Mouse (Mus musculus): ENCODE results near the gene Mxd1.
A peak's percentile ranks its signal among the peaks of the same experiment; 100 is the strongest.

The Mxd1 gene

DNA sequence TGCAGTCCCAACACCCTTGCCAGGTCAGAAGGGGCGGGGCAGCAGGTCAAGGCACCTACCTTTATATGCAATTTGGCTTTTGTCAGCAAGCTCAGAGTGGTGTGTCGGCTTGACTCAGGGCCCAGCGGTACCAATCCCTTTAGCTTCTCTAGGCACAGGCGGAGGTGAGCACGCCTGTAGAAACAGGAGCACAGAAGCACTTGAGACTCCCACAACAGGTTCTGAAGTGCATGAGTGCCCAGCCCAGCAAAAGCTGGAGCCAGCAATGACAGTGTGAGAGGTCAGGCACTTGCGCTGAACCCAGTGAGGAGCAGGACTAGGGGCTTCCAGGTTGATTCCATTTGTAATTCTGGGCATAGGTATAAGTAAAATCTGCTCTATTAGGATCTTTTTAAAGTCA is 15.9 kb downstream of the Mxd1 start:
- no peak for DNase-seq (ENCODE audit: low spot score in 2 of 2)

DNA sequence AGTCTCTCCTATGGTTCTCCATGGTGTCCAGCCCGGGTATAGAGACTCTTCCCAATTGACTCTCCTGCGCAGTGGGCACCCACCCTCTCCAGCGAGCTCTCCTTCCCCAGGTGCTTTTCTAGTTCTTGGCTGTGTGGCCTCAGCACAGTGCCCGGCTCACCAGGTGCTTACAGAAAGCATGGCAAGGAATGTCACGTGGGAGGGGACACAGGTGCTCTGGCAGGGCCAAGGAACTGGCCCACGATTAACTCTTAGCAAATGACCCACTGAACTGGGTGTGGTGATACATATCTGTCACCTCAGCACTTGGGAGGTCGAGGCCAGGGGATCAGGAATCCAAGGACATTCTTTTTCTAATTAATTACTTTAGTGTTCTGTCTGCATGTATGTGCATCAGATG is 22.8 kb downstream of the Mxd1 start:
- no peak for DNase-seq (ENCODE audit: low spot score in 2 of 2)

GRCm38 (mm10) chr6:86645551-86645950 is 23.4 kb downstream of the Mxd1 start:
- no peak for DNase-seq (ENCODE audit: low spot score in 2 of 2)

DNA sequence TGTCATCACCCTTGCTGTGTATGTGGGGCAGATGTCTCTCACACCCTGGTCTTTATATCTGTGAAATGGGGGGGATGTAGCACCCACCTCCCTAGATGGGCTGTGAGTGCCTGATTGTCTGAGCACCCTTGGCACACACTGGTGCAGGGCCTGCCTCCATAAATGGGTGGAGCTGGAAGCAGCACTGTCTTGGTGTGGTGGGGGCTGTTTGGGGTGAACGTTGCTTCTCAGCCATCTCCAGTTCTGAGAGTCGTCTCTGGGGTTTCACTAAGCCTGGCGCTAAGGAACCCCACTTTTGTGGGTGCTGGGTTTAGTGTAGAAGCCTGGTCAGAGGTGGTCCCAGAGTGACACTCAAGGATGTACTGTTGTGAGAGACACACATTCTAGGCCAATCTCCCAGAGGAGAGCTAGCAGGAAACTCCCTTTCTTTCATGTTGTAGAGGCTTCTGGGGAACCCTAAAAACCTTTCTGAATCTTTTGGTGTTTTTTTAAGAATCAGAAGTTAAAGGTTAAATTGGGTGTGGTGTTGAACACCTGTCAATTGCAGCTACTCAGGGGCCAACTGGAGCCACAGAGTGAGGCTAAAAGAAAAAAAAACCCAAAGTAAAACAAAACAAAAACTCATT is 24.1 kb downstream of the Mxd1 start:
- no peak for DNase-seq (ENCODE audit: low spot score in 2 of 2)

GRCm38 (mm10) chr6:86641716-86642115 is 27.2 kb downstream of the Mxd1 start:
- no peak for DNase-seq (ENCODE audit: low spot score in 2 of 2)

DNA sequence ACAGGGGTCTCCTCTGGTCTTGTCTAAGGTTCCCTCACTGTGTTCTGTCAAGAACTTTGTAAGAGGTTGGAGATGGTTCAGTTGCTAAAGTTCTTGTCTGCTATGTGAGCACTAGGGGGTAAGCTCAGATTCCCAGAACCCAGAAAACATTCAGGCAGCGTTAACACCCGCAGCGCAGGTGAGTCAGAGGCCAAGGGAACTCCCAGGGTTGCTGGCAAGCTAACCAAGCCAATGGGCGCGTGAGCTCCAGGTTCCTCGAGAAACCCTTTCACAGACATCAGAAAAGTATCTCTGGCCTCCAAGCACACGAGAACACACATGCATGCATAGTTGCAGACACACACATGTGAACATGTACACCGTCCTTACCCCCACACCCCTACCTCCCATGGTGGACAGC is 28.2 kb downstream of the Mxd1 start:
- no peak for DNase-seq (ENCODE audit: low spot score in 2 of 2)

DNA sequence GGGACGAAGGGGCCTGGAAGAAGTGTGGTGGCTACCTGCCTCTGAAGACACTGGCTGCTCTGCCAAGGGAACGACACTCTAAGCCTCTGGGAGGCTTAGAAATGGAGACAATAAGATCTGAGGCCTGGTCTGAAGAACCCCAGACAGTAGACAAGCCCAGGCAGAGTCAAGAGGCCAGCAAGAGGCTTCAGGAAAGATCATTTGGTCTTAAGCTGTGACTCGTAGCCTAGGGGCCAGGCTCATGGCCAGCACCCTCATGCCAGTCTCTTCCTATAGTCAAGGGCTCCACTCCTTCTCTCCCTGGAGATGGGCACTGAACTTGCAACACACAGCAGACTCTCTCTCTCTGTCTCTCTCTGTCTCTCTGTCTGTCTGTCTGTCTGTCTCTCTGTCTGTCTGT is 28.8 kb downstream of the Mxd1 start:
- no peak for DNase-seq (ENCODE audit: low spot score in 2 of 2)

- peak; percentile 36 to 55 for DNase-seq (ENCODE audit: low spot score in 2 of 2)
These were observed 29.5 kb downstream of the Mxd1 start for GRCm38 (mm10) chr6:86639180-86640160.

DNA sequence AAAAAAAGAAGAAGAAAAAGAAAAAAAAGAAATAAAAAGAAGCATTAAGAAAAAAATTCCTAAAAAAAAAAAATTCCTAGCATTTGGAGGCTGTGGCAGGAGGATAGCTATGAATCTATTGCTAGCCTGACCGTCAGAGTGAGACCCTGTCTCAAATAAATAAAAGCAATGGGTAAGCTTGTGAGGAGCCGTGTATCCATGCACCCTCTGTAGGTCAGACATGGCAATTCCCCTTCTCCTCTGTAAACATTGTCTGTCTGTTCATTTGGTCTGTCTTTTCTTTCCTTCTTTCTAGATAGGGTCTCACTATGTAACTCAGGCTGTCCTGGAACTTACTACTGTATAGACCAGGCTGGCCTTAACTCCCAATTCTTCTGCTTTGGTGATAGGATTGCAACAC is 30.5 kb downstream of the Mxd1 start:
- no peak for DNase-seq (ENCODE audit: low spot score in 2 of 2)

DNA sequence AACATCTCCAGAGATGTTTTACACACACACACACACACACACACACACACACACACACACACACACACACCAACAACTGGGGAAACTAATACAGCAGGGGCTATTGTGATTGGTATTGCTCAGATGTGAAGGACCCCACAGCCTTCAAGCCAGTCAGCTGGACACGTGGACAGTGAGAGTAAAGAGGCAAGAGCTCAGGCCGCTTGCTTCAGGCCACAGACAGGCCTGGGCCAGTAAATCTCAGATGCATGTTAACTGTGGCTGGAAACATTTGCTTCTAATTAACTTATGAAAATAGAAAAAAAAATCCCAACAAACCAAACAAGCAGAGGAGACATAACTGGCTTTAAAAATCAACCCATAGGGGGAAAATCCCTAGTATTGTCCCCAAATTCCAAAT is 31.1 kb downstream of the Mxd1 start:
- DNase-seq (ENCODE audit: low spot score in 2 of 2): no peak

DNA sequence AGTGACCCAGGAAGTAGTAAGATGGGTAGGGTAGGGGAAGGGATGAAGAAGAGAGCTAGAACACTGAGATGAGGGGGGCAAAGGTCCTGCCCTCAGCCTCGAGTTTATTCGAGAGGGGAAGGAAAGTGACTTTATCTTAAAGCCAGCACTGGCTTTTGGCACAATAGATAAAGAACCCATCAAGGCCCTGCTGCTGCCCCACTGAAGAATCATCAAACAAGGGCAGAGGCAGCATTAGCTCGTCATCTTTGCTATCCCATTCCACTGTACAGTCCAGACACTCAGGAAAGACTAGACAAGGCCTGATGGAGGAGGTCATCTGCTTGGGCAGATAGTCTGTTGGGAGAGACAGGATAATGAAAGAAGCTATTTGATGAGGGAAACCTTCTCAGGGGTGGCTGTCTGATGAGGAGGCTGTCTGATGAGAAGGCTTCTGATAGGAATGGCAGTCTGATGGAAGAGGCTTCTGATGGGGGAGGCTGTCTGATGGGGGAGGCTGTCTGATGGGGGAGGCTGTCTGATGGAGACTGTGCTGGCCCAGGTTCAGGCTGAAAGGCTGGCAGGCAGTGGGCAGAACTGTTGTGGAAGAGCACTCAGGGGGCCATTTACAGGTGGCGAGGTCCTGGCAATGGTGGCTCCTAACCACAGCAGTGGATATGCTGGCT is 31.7 kb downstream of the Mxd1 start:
- DNase-seq (ENCODE audit: low spot score in 2 of 2): no peak

DNA sequence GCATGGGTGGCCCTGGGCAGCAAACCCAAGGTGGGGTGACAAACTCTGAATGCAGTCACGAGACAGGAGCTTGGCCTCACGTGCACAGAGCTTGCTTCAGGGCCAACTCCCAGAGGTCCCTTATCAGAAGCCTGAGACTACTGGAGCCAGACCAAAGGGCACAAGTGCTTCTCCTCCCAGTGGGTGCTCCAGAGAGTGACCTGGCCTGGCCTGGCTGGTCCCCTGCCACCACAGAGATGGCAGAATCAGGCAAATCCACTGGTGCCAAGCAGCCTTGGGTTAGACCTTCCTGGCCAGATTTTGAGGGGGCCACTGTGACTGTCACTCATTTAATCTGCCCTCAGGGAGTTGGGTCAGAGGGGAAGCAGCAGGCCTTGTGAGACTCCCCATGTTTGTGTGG is 32.5 kb downstream of the Mxd1 start:
- DNase-seq (ENCODE audit: low spot score in 2 of 2): peak; percentile 33 to 39

GRCm38 (mm10) chr6:86630141-86630540 is 38.8 kb downstream of the Mxd1 start:
- no peak for DNase-seq (ENCODE audit: low spot score in 2 of 2)

GRCm38 (mm10) chr6:86627946-86628345 is 41.0 kb downstream of the Mxd1 start, which contains the start of gene Asprv1:
Gene Asprv1 (plus strand): TSS chr6:86628164.
- DNase-seq (ENCODE audit: low spot score in 2 of 2): no peak

- DNase-seq (ENCODE audit: low spot score in 2 of 2): no peak
These were observed 44.6 kb downstream of the Mxd1 start for GRCm38 (mm10) chr6:86624074-86625030.

- DNase-seq (ENCODE audit: low spot score in 2 of 2): no peak
These were observed 45.8 kb downstream of the Mxd1 start for GRCm38 (mm10) chr6:86623201-86623600.

- no peak for DNase-seq (ENCODE audit: low spot score in 2 of 2)
These were observed 53.7 kb downstream of the Mxd1 start for GRCm38 (mm10) chr6:86615301-86615700.

DNA sequence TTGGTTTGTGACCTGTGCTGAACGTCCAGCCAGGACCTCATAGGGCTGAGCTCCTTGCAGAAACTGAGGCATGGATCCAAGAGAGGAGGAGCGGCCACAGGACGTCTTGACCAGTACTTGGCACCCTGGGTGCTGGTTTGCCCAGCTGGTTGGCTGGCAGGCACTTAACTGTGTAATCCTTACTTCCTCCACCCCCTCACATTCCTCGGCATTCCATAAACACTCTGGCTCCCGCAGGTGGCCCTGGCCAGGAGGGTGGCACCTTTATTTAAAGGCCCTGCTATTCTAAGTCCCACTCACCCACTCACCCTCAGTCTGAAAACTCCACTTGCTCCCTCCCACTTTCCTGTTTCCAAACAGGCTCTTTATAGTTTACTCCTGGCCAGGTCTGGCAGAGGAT is 58.2 kb downstream of the Mxd1 start:
- no peak for DNase-seq (ENCODE audit: low spot score in 2 of 2)

DNA sequence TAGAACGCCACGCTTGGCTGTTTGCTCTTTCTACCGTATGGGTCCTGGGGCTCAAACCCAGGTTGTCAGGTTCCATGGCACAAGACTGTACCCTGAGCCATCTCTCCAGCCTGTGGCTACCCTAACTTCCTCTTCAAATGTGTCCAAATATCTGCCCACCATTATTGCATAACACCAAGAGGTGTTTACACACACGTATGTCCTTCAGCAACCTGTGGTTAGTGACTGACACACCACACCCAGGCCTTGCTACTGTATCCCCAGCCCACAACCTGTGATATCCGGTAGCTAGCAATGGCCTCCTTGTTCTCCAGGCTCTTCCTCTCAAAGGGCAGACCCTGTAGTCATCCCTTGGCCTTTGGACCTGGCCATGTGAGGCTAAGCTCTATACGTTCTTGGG is 59.7 kb downstream of the Mxd1 start:
- no peak for DNase-seq (ENCODE audit: low spot score in 2 of 2)

DNA sequence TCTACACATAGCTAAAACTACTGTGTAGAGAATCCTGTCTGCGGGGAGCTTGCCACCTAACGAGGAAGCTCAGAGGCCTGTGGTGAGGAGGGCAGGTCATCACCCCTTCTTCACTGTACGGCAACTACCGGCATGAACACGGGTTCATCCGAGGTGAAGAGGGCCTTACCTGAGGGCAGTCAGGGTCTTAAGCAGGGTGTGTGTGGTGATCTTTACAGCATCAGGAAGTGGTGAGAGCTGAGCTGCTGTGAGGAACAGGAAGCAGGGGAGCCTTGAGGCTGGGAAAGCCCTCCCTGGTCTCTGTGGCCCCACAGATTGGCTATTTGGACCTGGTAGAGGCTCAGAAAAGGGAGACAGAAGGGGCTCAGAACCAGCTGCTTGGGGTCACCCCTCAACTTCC is 61.5 kb downstream of the Mxd1 start:
- DNase-seq (ENCODE audit: low spot score in 2 of 2): no peak

DNA sequence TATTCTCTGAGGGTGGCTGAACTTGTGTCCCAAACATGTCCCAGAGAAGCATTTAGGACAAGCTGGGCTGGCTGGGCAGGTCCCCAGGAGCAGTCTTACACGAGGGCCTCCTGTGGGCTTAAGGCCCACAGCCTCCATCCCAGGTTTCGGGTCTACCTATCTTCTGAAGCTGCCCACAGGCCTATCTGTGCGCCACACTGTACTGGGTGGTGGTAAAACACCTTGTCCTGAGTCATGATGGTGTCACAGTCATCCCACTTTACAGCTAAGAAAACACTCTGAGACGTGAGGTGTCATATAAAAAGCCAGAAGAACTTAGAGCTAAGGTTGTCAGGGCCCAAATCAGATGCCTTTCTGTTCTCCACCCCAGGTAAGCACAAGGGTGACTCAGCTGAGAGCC is 62.7 kb downstream of the Mxd1 start:
- no peak for DNase-seq (ENCODE audit: low spot score in 2 of 2)
